Mouse (Mus musculus) olfactory bulb, adult 2 months (tissue): Measurements from ENCODE around the gene Fbxo21.

Experiments used
- CTCF ChIP-seq: fragments of 200-500 bp; IDR thresholded peaks from 2 replicates; pipeline ENCODE4 v1.5.1; 2012; ENCODE audit warnings: low read depth, mild to moderate bottlenecking, low read length, moderate library complexity; ENCODE audit not compliant: insufficient read depth
- POLR2A ChIP-seq: fragments of 200-500 bp; IDR thresholded peaks from 2 replicates; pipeline ENCODE4 v1.6.1; 2012; ENCODE audit warnings: mild to moderate bottlenecking, low read depth, low read length, moderate library complexity; ENCODE audit not compliant: insufficient read depth

GRCm38 (mm10) chr5:117988367-117988766 lies 11.8 kb downstream of the Fbxo21 start:
- TF ChIP-seq POLR2A (no peak), CTCF (no peak)
